Mouse (Mus musculus): ENCODE measurements around the gene Dysf. TPM values are rescaled to one million over a fixed set of nuclear protein-coding genes. Genes with fewer than 3 reads are reported as not detected.

Gene Dysf
- total RNA-seq, 2 experiments from 2014 or later, result not detected

DNA sequence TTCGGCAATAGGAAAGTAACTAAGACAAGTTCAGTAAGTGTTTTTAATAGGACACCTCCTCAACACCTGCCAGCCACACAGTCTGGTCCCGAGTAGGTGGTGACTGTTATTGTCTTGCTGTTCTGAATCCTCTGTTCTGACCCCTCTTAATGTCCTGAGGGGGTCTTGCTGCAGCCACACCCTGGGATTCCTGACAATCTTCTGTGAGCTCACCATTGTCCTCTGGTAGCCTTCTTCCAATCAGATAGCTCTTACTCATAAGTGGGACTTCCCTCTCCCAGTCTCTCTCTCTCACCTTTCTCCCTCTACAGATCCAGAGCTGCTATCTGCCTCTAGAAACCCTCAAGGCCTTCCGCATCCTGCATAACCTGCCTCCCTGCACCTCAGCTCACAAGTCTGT lies 36.3 kb downstream of the Dysf start:
- ATAC-seq (replicated peaks; ENCODE audit: low FRiP score, low TSS enrichment, poor library complexity, severe bottlenecking), result no peak

- no peak for ATAC-seq (replicated peaks; ENCODE audit: low FRiP score, low TSS enrichment, poor library complexity, severe bottlenecking)
These were observed 40.5 kb downstream of the Dysf start for GRCm38 (mm10) chr6:84048856-84049255.

DNA sequence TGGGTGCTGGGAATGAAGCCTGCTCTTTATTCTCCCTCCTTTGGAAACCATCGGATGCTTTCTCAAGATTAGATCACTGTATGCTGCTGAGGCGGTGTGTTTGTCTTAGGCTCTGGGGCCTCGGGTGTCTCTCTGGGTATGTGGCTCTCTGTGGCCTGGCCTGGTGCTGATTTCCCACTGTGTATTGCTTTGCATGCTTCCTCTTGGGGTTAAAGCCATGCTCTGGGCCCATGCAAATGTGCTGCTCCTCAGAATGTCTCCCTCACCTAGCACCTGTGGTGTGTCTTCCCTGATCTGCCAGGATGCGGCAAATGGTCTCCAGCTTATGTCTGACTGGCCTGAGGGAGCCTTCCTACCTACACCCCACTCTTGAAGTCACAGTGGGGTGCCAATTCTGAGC lies 41.8 kb downstream of the Dysf start:
- ATAC-seq (replicated peaks; ENCODE audit: low FRiP score, low TSS enrichment, poor library complexity, severe bottlenecking), result no peak

GRCm38 (mm10) chr6:84051032-84051431 lies 42.6 kb downstream of the Dysf start:
- no peak for ATAC-seq (replicated peaks; ENCODE audit: low FRiP score, low TSS enrichment, poor library complexity, severe bottlenecking)

GRCm38 (mm10) chr6:84053874-84054530 lies 45.6 kb downstream of the Dysf start:
- no peak for ATAC-seq (replicated peaks; ENCODE audit: low FRiP score, low TSS enrichment, poor library complexity, severe bottlenecking)

- ATAC-seq (replicated peaks; ENCODE audit: low FRiP score, low TSS enrichment, poor library complexity, severe bottlenecking), result no peak
These were observed 47.2 kb downstream of the Dysf start for GRCm38 (mm10) chr6:84055619-84056018.

GRCm38 (mm10) chr6:84057216-84057615 lies 48.8 kb downstream of the Dysf start:
- no peak for ATAC-seq (replicated peaks; ENCODE audit: low FRiP score, low TSS enrichment, poor library complexity, severe bottlenecking)

GRCm38 (mm10) chr6:84058671-84059141 lies 50.3 kb downstream of the Dysf start:
- no peak for ATAC-seq (replicated peaks; ENCODE audit: low FRiP score, low TSS enrichment, poor library complexity, severe bottlenecking)

GRCm38 (mm10) chr6:84059771-84060414 lies 51.5 kb downstream of the Dysf start:
- no peak for ATAC-seq (replicated peaks; ENCODE audit: low FRiP score, low TSS enrichment, poor library complexity, severe bottlenecking)

DNA sequence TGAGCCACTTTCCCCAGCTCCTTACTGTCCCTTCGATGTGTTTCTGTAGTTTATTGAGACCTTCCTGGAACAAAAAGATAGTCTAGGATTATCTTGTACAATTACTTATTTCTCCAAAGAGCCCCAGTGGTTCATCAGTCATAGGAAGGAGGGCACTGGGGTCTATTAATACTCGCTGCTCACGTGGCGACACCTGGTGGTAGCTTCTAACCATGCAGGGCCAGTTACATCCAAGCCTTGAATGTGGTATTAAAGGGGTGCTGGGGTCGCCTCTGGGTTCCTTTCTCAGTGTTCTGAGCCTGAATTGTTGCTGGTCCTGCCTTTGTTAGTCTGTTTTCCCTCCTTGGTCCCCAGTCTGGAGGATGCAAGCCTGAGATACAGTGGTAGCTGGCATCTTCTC lies 52.9 kb downstream of the Dysf start:
- peak; percentile 82 for ATAC-seq (replicated peaks; ENCODE audit: low FRiP score, low TSS enrichment, poor library complexity, severe bottlenecking)

GRCm38 (mm10) chr6:84062541-84062940 lies 54.2 kb downstream of the Dysf start:
- no peak for ATAC-seq (replicated peaks; ENCODE audit: low FRiP score, low TSS enrichment, poor library complexity, severe bottlenecking)

- no peak for ATAC-seq (replicated peaks; ENCODE audit: low FRiP score, low TSS enrichment, poor library complexity, severe bottlenecking)
These were observed 59.8 kb downstream of the Dysf start for GRCm38 (mm10) chr6:84068236-84068635.

- no peak for ATAC-seq (replicated peaks; ENCODE audit: low FRiP score, low TSS enrichment, poor library complexity, severe bottlenecking)
These were observed 61.9 kb downstream of the Dysf start for GRCm38 (mm10) chr6:84070251-84070650.

GRCm38 (mm10) chr6:84072574-84072973 lies 64.2 kb downstream of the Dysf start:
- no peak for ATAC-seq (replicated peaks; ENCODE audit: low FRiP score, low TSS enrichment, poor library complexity, severe bottlenecking)

- no peak for ATAC-seq (replicated peaks; ENCODE audit: low FRiP score, low TSS enrichment, poor library complexity, severe bottlenecking)
These were observed 69.8 kb downstream of the Dysf start for GRCm38 (mm10) chr6:84078172-84078571.

- no peak for ATAC-seq (replicated peaks; ENCODE audit: low FRiP score, low TSS enrichment, poor library complexity, severe bottlenecking)
These were observed 72.2 kb downstream of the Dysf start for GRCm38 (mm10) chr6:84080631-84081030.

- ATAC-seq (replicated peaks; ENCODE audit: low FRiP score, low TSS enrichment, poor library complexity, severe bottlenecking), result no peak
These were observed 76.4 kb downstream of the Dysf start for GRCm38 (mm10) chr6:84084757-84085156.

DNA sequence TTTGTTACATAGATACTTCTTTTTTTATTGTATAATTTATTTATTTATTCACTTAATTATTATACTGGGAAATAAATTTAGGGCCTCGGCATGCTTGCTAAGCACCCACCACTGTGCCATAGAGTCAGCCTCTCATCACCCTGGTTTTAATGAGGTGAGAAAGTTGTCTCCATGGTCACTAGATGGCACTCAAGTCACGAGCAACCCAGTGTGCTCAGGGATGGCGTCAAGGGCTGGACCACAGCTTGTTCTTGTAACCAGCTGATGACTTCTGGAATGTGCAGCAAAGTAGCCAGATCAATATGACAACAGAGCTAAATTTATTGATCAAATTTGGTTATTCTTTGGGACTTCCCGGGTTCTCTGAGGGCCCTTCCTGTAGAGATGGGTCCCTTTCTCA lies 85.1 kb downstream of the Dysf start:
- no peak for ATAC-seq (replicated peaks; ENCODE audit: low FRiP score, low TSS enrichment, poor library complexity, severe bottlenecking)

DNA sequence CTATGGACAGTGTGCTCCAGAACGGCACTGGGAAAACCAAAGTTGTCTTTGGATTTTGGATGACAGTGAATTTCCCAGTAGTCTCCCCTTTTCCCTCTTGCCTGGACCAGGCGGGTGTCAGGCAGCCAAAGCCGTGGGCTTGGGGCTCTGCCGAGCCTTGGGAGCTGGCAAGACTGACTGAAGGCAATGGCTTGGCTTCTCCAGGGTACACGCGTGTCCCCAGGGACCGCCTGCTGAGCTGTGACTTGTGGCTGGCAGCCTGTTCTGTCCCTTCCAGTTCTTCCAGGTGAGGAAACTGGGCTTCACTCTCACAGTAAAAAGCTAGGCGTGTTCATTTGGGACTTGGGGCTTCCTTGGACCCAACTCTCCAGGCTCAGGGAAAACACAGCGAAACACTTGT lies 86.1 kb downstream of the Dysf start:
- ATAC-seq (replicated peaks; ENCODE audit: low FRiP score, low TSS enrichment, poor library complexity, severe bottlenecking), result no peak

- ATAC-seq (replicated peaks; ENCODE audit: low FRiP score, low TSS enrichment, poor library complexity, severe bottlenecking), result peak; percentile 68
These were observed 86.6 kb downstream of the Dysf start for GRCm38 (mm10) chr6:84094998-84095397.

- ATAC-seq (replicated peaks; ENCODE audit: low FRiP score, low TSS enrichment, poor library complexity, severe bottlenecking), result peak; percentile 85
These were observed 87.5 kb downstream of the Dysf start for GRCm38 (mm10) chr6:84095882-84096281.
